Mouse (Mus musculus) embryonic fibroblast, embryonic 13.5 days (primary cell): ENCODE data around the gene Fkbp8.

Source experiments
- CTCF ChIP-seq: IDR thresholded peaks from 2 replicates; pipeline ENCODE4 v1.5.1; 2011; ENCODE audit warnings: mild to moderate bottlenecking, control low read depth, low read length, moderate library complexity, borderline replicate concordance; ENCODE audit not compliant: insufficient read depth
- POLR2A ChIP-seq: IDR thresholded peaks from 2 replicates; pipeline ENCODE4 v1.6.1; 2011; ENCODE audit warnings: low read depth, mild to moderate bottlenecking, control low read depth, low read length, moderate library complexity

DNA sequence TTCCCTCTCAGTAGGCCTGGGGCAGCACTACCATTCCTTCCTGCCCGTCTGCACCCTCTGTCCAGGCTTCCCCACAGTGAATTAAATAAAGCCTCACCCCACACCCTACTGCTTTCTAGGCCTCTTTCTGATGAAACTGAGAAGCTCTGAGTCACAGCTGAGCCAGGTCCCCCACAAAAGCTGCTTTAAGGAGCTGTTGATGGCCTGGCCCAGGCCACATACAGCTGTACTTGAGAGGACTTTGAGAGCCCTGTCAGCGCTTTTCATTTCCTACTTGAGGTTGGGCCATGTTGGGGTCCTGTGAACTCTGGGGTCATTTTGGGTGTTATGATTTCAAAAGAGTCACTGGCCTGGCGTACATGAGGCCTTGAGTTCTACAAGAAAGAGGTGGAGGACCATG, 7.7 kb downstream of the Fkbp8 start:
- TF ChIP-seq CTCF (no peak), POLR2A (no peak)
